In the genomic region with DNA sequence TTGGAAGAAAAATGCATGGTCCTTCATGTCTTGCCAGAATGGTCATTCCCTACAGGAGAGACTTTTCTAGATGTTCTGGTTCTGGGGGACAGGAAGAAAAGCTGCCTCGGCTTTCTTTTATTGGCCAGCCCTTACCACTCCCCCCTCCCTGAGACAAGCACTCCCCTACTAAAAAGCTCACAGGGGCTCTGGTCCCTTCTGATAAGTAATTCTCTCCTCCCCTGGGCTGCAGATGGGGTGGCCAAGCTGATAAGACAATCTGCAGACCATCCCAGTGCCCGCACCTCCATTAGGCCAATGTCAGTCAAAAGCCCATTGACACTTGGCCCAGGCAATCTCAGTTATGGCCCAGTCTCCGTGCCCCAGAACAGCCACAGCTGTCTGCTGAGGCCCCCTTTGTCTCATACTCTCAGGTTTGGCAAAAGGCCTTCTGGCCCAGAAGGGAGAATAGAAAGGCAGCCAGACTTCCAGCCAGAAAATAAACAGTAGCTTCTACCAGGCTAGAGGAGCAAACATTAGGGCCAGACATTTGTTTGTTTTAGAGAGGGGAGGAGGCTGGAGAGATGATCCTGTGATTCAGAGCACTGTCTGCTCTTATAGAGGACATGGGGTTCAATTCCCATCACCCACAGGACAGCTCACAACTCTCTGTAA, we compare ENCODE assay signal across 8 mouse cellular contexts. TPM values are rescaled to one million over a fixed set of nuclear protein-coding genes. Genes with fewer than 3 reads are reported as not detected.
DNase-seq lines count a peak whose midpoint lies in the region; ATAC-seq lines count a peak whose summit lies in the region.

No protein-coding gene starts in this region.

- H3K36me3 ChIP-seq in heart, embryonic 12.5 days = peaks cover 12% of the 10 kb centered on the region; the same call in 1 of the 2 replicates
- H3K36me3 ChIP-seq in liver, embryonic 12.5 days = peaks cover 56% of the 10 kb centered on the region

- peaks cover 42% of the 10 kb centered on the region for H3K4me1 ChIP-seq in heart, embryonic 12.5 days (replicated peaks)
- H3K4me1 ChIP-seq in liver, embryonic 12.5 days = peaks cover 80% of the 10 kb centered on the region

- WGBS in heart, embryonic 12.5 days = 22% methylated on average over 3 of the region's 3 CpGs
- WGBS in liver, embryonic 12.5 days (ENCODE audit: insufficient replicate concordance) = 8% methylated on average over 3 of the region's 3 CpGs

- no peaks in the 10 kb centered on the region for H3K27me3 ChIP-seq in heart, embryonic 12.5 days (replicated peaks)
- no peaks in the 10 kb centered on the region for H3K27me3 ChIP-seq in liver, embryonic 12.5 days (replicated peaks)

- peak; percentile 57 for ATAC-seq in heart, embryonic 12.5 days (ENCODE audit: insufficient number of reproducible peaks, low FRiP score)
- peak; percentile 77 for ATAC-seq in liver, embryonic 12.5 days

- H3K4me2 ChIP-seq in heart, embryonic 12.5 days = peak overlapping the region; percentile 91
- H3K4me2 ChIP-seq in liver, embryonic 12.5 days = peak overlapping the region; percentile 75

- 0 out of 2 replicates have a peak, but pooled peaks cover under 1% of the 10 kb centered on the region for H3K9me3 ChIP-seq in heart, embryonic 12.5 days (replicated peaks)
- no peaks in the 10 kb centered on the region for H3K9me3 ChIP-seq in liver, embryonic 12.5 days (replicated peaks)

- peak; percentile 27 to 46 for DNase-seq in layer of hippocampus, adult 18-20 months (ENCODE audit: low spot score in 2 of 2)
- no peak for DNase-seq in layer of hippocampus, postnatal 25 days (ENCODE audit: extremely low spot score in 1 of 2, low spot score in 1 of 2)
- DNase-seq in spleen, postnatal 10 days (ENCODE audit: low spot score in 2 of 2) = peak; percentile 44 to 64
- DNase-seq in kidney, postnatal 36 days = no peak
- DNase-seq in thymus, postnatal 4 days = no peak
- DNase-seq in ovary, postnatal 36 days (ENCODE audit: low spot score) = no peak

- peak overlapping the region; percentile 24; the same call in 1 of the 2 replicates for H3K4me3 ChIP-seq in heart, embryonic 12.5 days
- H3K4me3 ChIP-seq in liver, embryonic 12.5 days = peak overlapping the region; percentile 98

- H3K27ac ChIP-seq in heart, embryonic 12.5 days (ENCODE audit: poor library complexity, severe bottlenecking) = peak overlapping the region; percentile 76
- peak overlapping the region; percentile 97 for H3K27ac ChIP-seq in liver, embryonic 12.5 days

- 0 out of 2 replicates have a peak overlapping the region, but pooled peaks have one; percentile 39 for H3K9ac ChIP-seq in heart, embryonic 12.5 days
- peak overlapping the region; percentile 99 for H3K9ac ChIP-seq in liver, embryonic 12.5 days

RNA-seq across cellular contexts. Expression of a gene that starts 3.1 kb away (rescaled TPM):
- total RNA-seq in layer of hippocampus, adult 18-20 months (2021) = 10 to 100 TPM; 22.8 to 23.1 TPM
- total RNA-seq in layer of hippocampus, postnatal 25 days (2021) = 10 to 100 TPM; 25.9 to 27.7 TPM
- 24.3 and 24.5 TPM in 2 replicates for polyA plus RNA-seq in heart, embryonic 12.5 days (2016; fragmentation: Nextera tagmentation; extraction: Ambion mirVana)
- 128 and 138 TPM in 2 replicates for polyA plus RNA-seq in liver, embryonic 12.5 days (2016; fragmentation: Nextera tagmentation; extraction: Ambion mirVana)

RNA-seq across cellular contexts. Expression of a gene that starts 21.9 kb away (rescaled TPM):
- total RNA-seq in layer of hippocampus, adult 18-20 months (2021) = 1 to 10 TPM; 1.4 to 1.7 TPM
- total RNA-seq in layer of hippocampus, postnatal 25 days (2021) = 1 to 10 TPM; 1.9 to 2.2 TPM
- 102 and 106 TPM in 2 replicates for polyA plus RNA-seq in heart, embryonic 12.5 days (2016; fragmentation: Nextera tagmentation; extraction: Ambion mirVana)
- 173 and 177 TPM in 2 replicates for polyA plus RNA-seq in liver, embryonic 12.5 days (2016; fragmentation: Nextera tagmentation; extraction: Ambion mirVana)

RNA-seq across cellular contexts. Expression of a gene that starts 22.1 kb away (rescaled TPM):
- 10 to 100 TPM; 25.5 to 26.9 TPM for total RNA-seq in layer of hippocampus, adult 18-20 months (2021)
- 10 to 100 TPM; 22.8 to 25.9 TPM for total RNA-seq in layer of hippocampus, postnatal 25 days (2021)
- 34.6 and 35.2 TPM in 2 replicates for polyA plus RNA-seq in heart, embryonic 12.5 days (2016; fragmentation: Nextera tagmentation; extraction: Ambion mirVana)
- polyA plus RNA-seq in liver, embryonic 12.5 days (2016; fragmentation: Nextera tagmentation; extraction: Ambion mirVana) = 39.7 and 42.0 TPM in 2 replicates

RNA-seq across cellular contexts. Expression of a gene that starts 45.2 kb away (rescaled TPM):
- under 1 TPM; 0.18 to 0.22 TPM for total RNA-seq in layer of hippocampus, adult 18-20 months (2021)
- total RNA-seq in layer of hippocampus, postnatal 25 days (2021) = under 1 TPM; 0.26 to 0.49 TPM
- polyA plus RNA-seq in heart, embryonic 12.5 days (2016; fragmentation: Nextera tagmentation; extraction: Ambion mirVana) = 0.28 and 0.36 TPM in 2 replicates
- 1.1 and 1.4 TPM in 2 replicates for polyA plus RNA-seq in liver, embryonic 12.5 days (2016; fragmentation: Nextera tagmentation; extraction: Ambion mirVana)

Comparison
In these comparisons a context has a peak if more than half of its experiments do, and no peak if none do; other contexts are left out.
1. DNase-seq: peak in layer of hippocampus, adult 18-20 months (2 of 2) and spleen, postnatal 10 days (2 of 2); none in layer of hippocampus, postnatal 25 days (0 of 2), kidney, postnatal 36 days (0 of 2), thymus, postnatal 4 days (single experiment) and ovary, postnatal 36 days (single experiment).